In genomic region chr13:111269789-111270335, GRCm38 (mm10) we compare ENCODE assay signal across 24 mouse cellular contexts. TPM values are rescaled to one million over a fixed set of nuclear protein-coding genes. Genes with fewer than 3 reads are reported as not detected.
DNase-seq lines count a peak whose midpoint lies in the region; ATAC-seq and TF ChIP-seq lines count a peak whose summit lies in the region.
"Had no signal": no experiment of that assay in that cellular context is flagged by ENCODE, and none has a peak within 500 bp of the region (broad histone marks: within the 10 kb centered on the region; RNA-seq: fewer than 3 reads in every experiment).

No protein-coding gene starts in this region.

- peak; percentile 22 for DNase-seq in liver, adult 2 months (ENCODE audit: extremely low read depth, low read depth, low spot score)
- no peak for DNase-seq in liver, embryonic 11.5 days (ENCODE audit: low spot score)
- DNase-seq in lung, postnatal 0 days (ENCODE audit: low spot score): peak; percentile 70
- no peak for DNase-seq in thymus, postnatal 0 days (ENCODE audit: low spot score)
- DNase-seq in cerebellum, postnatal 36 days: no peak
- DNase-seq in thymus, postnatal 36 days: no peak
- DNase-seq: cerebellum, postnatal 10 days; embryo, embryonic 11 days; heart, postnatal 4 days; kidney, adult 9 months; thymus, adult 2 months had no signal

- 49% methylated on average over 13 of the region's 13 CpGs for WGBS in liver, adult 2 months
- WGBS in liver, embryonic 11.5 days: 60% methylated on average over 13 of the region's 13 CpGs
- 71% methylated on average over 13 of the region's 13 CpGs for WGBS in embryonic facial prominence, embryonic 15.5 days
- WGBS in lung, postnatal 0 days: 20% methylated on average over 13 of the region's 13 CpGs
- WGBS in stomach, embryonic 16.5 days: 44% methylated on average over 13 of the region's 13 CpGs

- no peaks in the 10 kb centered on the region for H3K36me3 ChIP-seq in liver, adult 2 months (ENCODE audit: control insufficient read depth, insufficient read depth, low read length)
- no peaks in the 10 kb centered on the region for H3K36me3 ChIP-seq in liver, embryonic 11.5 days (ENCODE audit: control insufficient read depth, insufficient read depth, low read length)
- H3K36me3 ChIP-seq in embryonic facial prominence, embryonic 15.5 days: no peaks in the 10 kb centered on the region
- no peaks in the 10 kb centered on the region for H3K36me3 ChIP-seq in lung, postnatal 0 days (ENCODE audit: insufficient read depth, low read length)
- no peaks in the 10 kb centered on the region for H3K36me3 ChIP-seq in stomach, embryonic 16.5 days (ENCODE audit: control insufficient read depth, insufficient read depth, low read length)
- H3K36me3 ChIP-seq: heart, embryonic 13.5 days; limb, embryonic 12.5 days; neural tube, embryonic 15.5 days had no signal

- no peak overlapping the region for H3K4me2 ChIP-seq in liver, embryonic 11.5 days
- no peak overlapping the region for H3K4me2 ChIP-seq in embryonic facial prominence, embryonic 15.5 days (replicated peaks)
- peak overlapping the region; percentile 39 for H3K4me2 ChIP-seq in lung, postnatal 0 days (replicated peaks; ENCODE audit: low read depth, low read length)
- H3K4me2 ChIP-seq in stomach, embryonic 16.5 days (ENCODE audit: low read depth, low read length): no peak overlapping the region
- H3K4me2 ChIP-seq: heart, embryonic 13.5 days; limb, embryonic 12.5 days; midbrain, embryonic 11.5 days; neural tube, embryonic 15.5 days had no signal

- no peaks in the 10 kb centered on the region for H3K79me2 ChIP-seq in liver, adult 2 months (ENCODE audit: control insufficient read depth, insufficient read depth, low read length)

- no peak for TF ChIP-seq POLR2A in liver, adult 2 months (IDR thresholded peaks at IDR 0.05; ENCODE audit: extremely low read depth, insufficient read depth, low read length)

- H3K4me3 ChIP-seq in liver, adult 2 months (ENCODE audit: insufficient read depth, low read depth, low read length): no peak overlapping the region
- H3K4me3 ChIP-seq in liver, embryonic 11.5 days (ENCODE audit: low read depth, low read length): no peak overlapping the region
- H3K4me3 ChIP-seq in embryonic facial prominence, embryonic 15.5 days (replicated peaks): no peak overlapping the region
- peak overlapping the region; percentile 5; the same call in 1 of the 2 replicates for H3K4me3 ChIP-seq in lung, postnatal 0 days (ENCODE audit: low read depth, low read length)
- H3K4me3 ChIP-seq in stomach, embryonic 16.5 days (replicated peaks; ENCODE audit: low read length): no peak overlapping the region
- H3K4me3 ChIP-seq: erythroblast, embryonic 14.5 days; heart, embryonic 13.5 days; limb, embryonic 12.5 days; neural tube, embryonic 15.5 days had no signal

- no peak for TF ChIP-seq CTCF in liver, adult 2 months (IDR thresholded peaks at IDR 0.05; ENCODE audit: low read depth, low read length)
- TF ChIP-seq CTCF in lung, postnatal 0 days (IDR thresholded peaks at IDR 0.05): no peak

- H3K27ac ChIP-seq in liver, adult 2 months (replicated peaks; ENCODE audit: insufficient read depth, low read depth, low read length): peak overlapping the region; percentile 48; the same call in 1 of the 2 replicates
- H3K27ac ChIP-seq in liver, embryonic 11.5 days (ENCODE audit: low read depth, low read length): no peak overlapping the region
- H3K27ac ChIP-seq in embryonic facial prominence, embryonic 15.5 days (replicated peaks): 0 out of 2 replicates have a peak overlapping the region, but pooled peaks have one; percentile 17
- peak overlapping the region; percentile 69 for H3K27ac ChIP-seq in lung, postnatal 0 days (ENCODE audit: low read length)
- H3K27ac ChIP-seq in stomach, embryonic 16.5 days (ENCODE audit: low read length): peak overlapping the region; percentile 36; the same call in 1 of the 2 replicates
- H3K27ac ChIP-seq: heart, embryonic 13.5 days; hindbrain, postnatal 0 days; limb, embryonic 12.5 days; neural tube, embryonic 15.5 days had no signal

- H3K27me3 ChIP-seq in liver, adult 2 months (ENCODE audit: control insufficient read depth, insufficient read depth, low read length): no peaks in the 10 kb centered on the region
- H3K27me3 ChIP-seq in liver, embryonic 11.5 days (replicated peaks; ENCODE audit: control insufficient read depth, insufficient read depth, low read length): no peaks in the 10 kb centered on the region
- H3K27me3 ChIP-seq in embryonic facial prominence, embryonic 15.5 days: no peaks in the 10 kb centered on the region
- no peaks in the 10 kb centered on the region for H3K27me3 ChIP-seq in lung, postnatal 0 days (replicated peaks; ENCODE audit: insufficient read depth, low read length)
- H3K27me3 ChIP-seq in stomach, embryonic 16.5 days (ENCODE audit: control insufficient read depth, insufficient read depth, low read length): no peaks in the 10 kb centered on the region; the same call in 1 of the 2 replicates
- H3K27me3 ChIP-seq: heart, embryonic 13.5 days; limb, embryonic 12.5 days; neural tube, embryonic 15.5 days had no signal

- TF ChIP-seq EP300 in lung, postnatal 0 days (IDR thresholded peaks at IDR 0.05): peak; percentile 36; the same call in 1 of the 2 replicates

- H3K9me3 ChIP-seq in liver, embryonic 11.5 days (ENCODE audit: control insufficient read depth, low read length): no peaks in the 10 kb centered on the region
- H3K9me3 ChIP-seq in embryonic facial prominence, embryonic 15.5 days (replicated peaks): no peaks in the 10 kb centered on the region
- H3K9me3 ChIP-seq in lung, postnatal 0 days (ENCODE audit: low read length): no peaks in the 10 kb centered on the region
- H3K9me3 ChIP-seq in stomach, embryonic 16.5 days (replicated peaks; ENCODE audit: control insufficient read depth, low read length): no peaks in the 10 kb centered on the region
- H3K9me3 ChIP-seq: heart, embryonic 13.5 days; limb, embryonic 12.5 days; neural tube, embryonic 15.5 days had no signal

- H3K9ac ChIP-seq in liver, adult 2 months (ENCODE audit: low read depth, low read length): no peak overlapping the region
- no peak overlapping the region for H3K9ac ChIP-seq in liver, embryonic 11.5 days (ENCODE audit: low read depth, low read length)
- no peak overlapping the region for H3K9ac ChIP-seq in embryonic facial prominence, embryonic 15.5 days
- H3K9ac ChIP-seq in lung, postnatal 0 days (replicated peaks; ENCODE audit: low read depth): no peak overlapping the region
- H3K9ac ChIP-seq in stomach, embryonic 16.5 days (ENCODE audit: low read length): no peak overlapping the region
- H3K9ac ChIP-seq: heart, embryonic 13.5 days; limb, embryonic 12.5 days; neural tube, embryonic 15.5 days had no signal

- ATAC-seq in liver, embryonic 11.5 days (replicated peaks; ENCODE audit: low FRiP score): no peak
- ATAC-seq in embryonic facial prominence, embryonic 15.5 days (ENCODE audit: insufficient number of reproducible peaks, low FRiP score, low TSS enrichment, low read depth): no peak
- peak; percentile 84 for ATAC-seq in lung, postnatal 0 days
- ATAC-seq in stomach, embryonic 16.5 days (ENCODE audit: insufficient read depth, low FRiP score): peak; percentile 50; the same call in 1 of the 2 replicates
- ATAC-seq: forebrain, embryonic 14.5 days; hindbrain, postnatal 0 days had no signal

- H3K4me1 ChIP-seq in liver, adult 2 months (ENCODE audit: control insufficient read depth, insufficient read depth, low read length): no peaks in the 10 kb centered on the region; the same call in 1 of the 2 replicates
- H3K4me1 ChIP-seq in liver, embryonic 11.5 days (replicated peaks; ENCODE audit: control insufficient read depth, insufficient read depth, low read length): no peaks in the 10 kb centered on the region
- peaks cover 39% of the 10 kb centered on the region for H3K4me1 ChIP-seq in embryonic facial prominence, embryonic 15.5 days
- H3K4me1 ChIP-seq in lung, postnatal 0 days (ENCODE audit: insufficient read depth, low read depth, low read length): peaks cover 9% of the 10 kb centered on the region; the same call in 1 of the 2 replicates
- H3K4me1 ChIP-seq in stomach, embryonic 16.5 days (ENCODE audit: control insufficient read depth, insufficient read depth, low read length): 0 out of 2 replicates have a peak, but pooled peaks cover 5% of the 10 kb centered on the region
- H3K4me1 ChIP-seq: neural tube, embryonic 15.5 days had no signal

RNA-seq across cellular contexts. Expression of gene Actbl2, which starts 15.0 kb away (rescaled TPM):
- not detected in 2 replicates for total RNA-seq in liver, adult 2 months (2014; rRNA removed)
- polyA plus RNA-seq in liver, adult 2 months (2012; rRNA removed): not detected in 2 replicates
- not detected in 2 replicates for polyA plus RNA-seq in liver, embryonic 11.5 days (2014; fragmentation: Nextera tagmentation; extraction: Ambion mirVana)
- 0.13 and 0.38 TPM in 2 replicates for polyA plus RNA-seq in embryonic facial prominence, embryonic 15.5 days (2015; fragmentation: Nextera tagmentation; extraction: Ambion mirVana)
- polyA plus RNA-seq in lung, postnatal 0 days (2015; fragmentation: Nextera tagmentation; extraction: Ambion mirVana): not detected in 2 replicates
- polyA plus RNA-seq in stomach, embryonic 16.5 days (2015; fragmentation: Nextera tagmentation; extraction: Ambion mirVana): not detected in 2 replicates
- polyA plus RNA-seq in thymus, postnatal 0 days (2015; fragmentation: Nextera tagmentation; extraction: Ambion mirVana): not detected in 2 replicates
- total RNA-seq: ES-E14; heart, postnatal 4 days; left cerebral cortex, adult 18-20 months had no signal
- polyA plus RNA-seq: erythroblast, embryonic 14.5 days; forebrain, embryonic 14.5 days; heart, embryonic 13.5 days; hindbrain, postnatal 0 days; large intestine, adult 2 months; limb, embryonic 12.5 days; liver, embryonic 16.5 days; midbrain, embryonic 11.5 days; neural tube, embryonic 15.5 days; thymus, adult 2 months had no signal

Comparison
In these comparisons a context has a peak if more than half of its experiments do, and no peak if none do; other contexts are left out.
1. DNase-seq: peak in liver, adult 2 months (single experiment) and lung, postnatal 0 days (single experiment); none in liver, embryonic 11.5 days (single experiment), thymus, postnatal 0 days (single experiment), cerebellum, postnatal 36 days (0 of 2) and thymus, postnatal 36 days (0 of 2).
2. ATAC-seq: peak in lung, postnatal 0 days (single experiment) and stomach, embryonic 16.5 days (single experiment); none in liver, embryonic 11.5 days (single experiment) and embryonic facial prominence, embryonic 15.5 days (single experiment).